Mouse (Mus musculus) bone marrow, adult 2 months (tissue): Measurements from ENCODE around the gene Srsf12.

Source experiments
- CTCF ChIP-seq: fragments of 200-500 bp; IDR thresholded peaks from 2 replicates; pipeline ENCODE4 v1.5.1; 2011; ENCODE audit warnings: low read length, control low read depth; ENCODE audit not compliant: control insufficient read depth, insufficient read depth
- POLR2A ChIP-seq: fragments of 200-500 bp; IDR thresholded peaks from 2 replicates; pipeline ENCODE4 v1.6.1; 2011; ENCODE audit warnings: low read depth, mild to moderate bottlenecking, control low read depth, low read length, borderline replicate concordance; ENCODE audit not compliant: control insufficient read depth

GRCm38 (mm10) chr4:33257263-33257964 is 48.6 kb downstream of the Srsf12 start:
- TF ChIP-seq POLR2A: no peak
- TF ChIP-seq CTCF: no peak
